Mouse (Mus musculus) layer of hippocampus, adult 8-10 months (tissue): ENCODE results near the gene Cib3. TPM values are rescaled to one million over a fixed set of nuclear protein-coding genes. Genes with fewer than 3 reads are reported as not detected.

Experiments used
- DNase-seq, 2 experiments: peaks; one replicate each; pipeline ENCODE4 v3.0.0; 2022; ENCODE audit warnings: low spot score in 2 of 2
- total RNA-seq, 4 experiments: library from RNA; stranded (reverse); gene quantifications; 2 replicates each; pipeline ENCODE4 v1.2.4; 2022

The Cib3 gene
- total RNA-seq, result under 1 TPM in 1 of 4 experiments, not detected in 3; 0.14 TPM

GRCm38 (mm10) chr8:72212751-72213150 is at the start of gene Cib3:
Gene Cib3, minus strand, starts transcription at chr8:72212837.
- DNase-seq, result peak; percentile 29 to 33

GRCm38 (mm10) chr8:72261872-72262271 is 49.2 kb upstream of the Cib3 start:
- no peak for DNase-seq

- DNase-seq, result no peak
Measured at GRCm38 (mm10) chr8:72261431-72261830, 48.8 kb upstream of the Cib3 start.

GRCm38 (mm10) chr8:72261019-72261418 is 48.4 kb upstream of the Cib3 start:
- peak in 1 of 2 experiments; percentile 23 for DNase-seq

GRCm38 (mm10) chr8:72260585-72260984 is 47.9 kb upstream of the Cib3 start:
- no peak for DNase-seq

- no peak for DNase-seq
Measured at GRCm38 (mm10) chr8:72259862-72260261, 47.2 kb upstream of the Cib3 start.

GRCm38 (mm10) chr8:72257902-72258238 is 45.2 kb upstream of the Cib3 start:
- no peak for DNase-seq

- DNase-seq, result no peak
Measured at GRCm38 (mm10) chr8:72257171-72257901, 44.7 kb upstream of the Cib3 start.

GRCm38 (mm10) chr8:72244610-72245009 is 32.0 kb upstream of the Cib3 start:
- DNase-seq, result no peak

- no peak for DNase-seq
Measured at GRCm38 (mm10) chr8:72242226-72242625, 29.6 kb upstream of the Cib3 start.

GRCm38 (mm10) chr8:72240951-72241350 is 28.3 kb upstream of the Cib3 start:
- DNase-seq, result no peak

GRCm38 (mm10) chr8:72240403-72240763 is 27.7 kb upstream of the Cib3 start:
- no peak for DNase-seq

GRCm38 (mm10) chr8:72239499-72240402 is 27.1 kb upstream of the Cib3 start, which contains the start of gene Ap1m1:
Gene Ap1m1, plus strand, starts transcription at chr8:72240018.
- DNase-seq, result peak; percentile 97 to 98

GRCm38 (mm10) chr8:72222656-72223055 is 10.0 kb upstream of the Cib3 start:
- DNase-seq, result no peak

GRCm38 (mm10) chr8:72220758-72221157 is 8.1 kb upstream of the Cib3 start:
- DNase-seq, result no peak

GRCm38 (mm10) chr8:72219541-72220363 is 7.1 kb upstream of the Cib3 start, which contains the start of gene Fam32a:
Gene Fam32a, plus strand, starts transcription at chr8:72219730.
- DNase-seq, result peak; percentile 88 to 91

- DNase-seq, result no peak
Measured at GRCm38 (mm10) chr8:72218781-72219540, 6.3 kb upstream of the Cib3 start.

GRCm38 (mm10) chr8:72215871-72216270 is 3.2 kb upstream of the Cib3 start:
- DNase-seq, result no peak

- no peak for DNase-seq
Measured at GRCm38 (mm10) chr8:72215060-72215459, 2.4 kb upstream of the Cib3 start.

GRCm38 (mm10) chr8:72213536-72213935 is 899 bp upstream of the Cib3 start, which contains the start of gene Gm11034:
Gene Gm11034, minus strand, starts transcription at chr8:72213636.
- no peak for DNase-seq

GRCm38 (mm10) chr8:72211846-72212245 is 791 bp downstream of the Cib3 start:
- DNase-seq, result no peak
